8 mouse cellular contexts compared by ENCODE assay signal in genomic region chr16:33916473-33917251, GRCm38 (mm10). TPM values are rescaled to one million over a fixed set of nuclear protein-coding genes. Genes with fewer than 3 reads are reported as not detected.
DNase-seq lines count a peak whose midpoint lies in the region; ATAC-seq lines count a peak whose summit lies in the region.

No protein-coding gene starts in this region.

- no peak overlapping the region for H3K27ac ChIP-seq in forebrain, embryonic 13.5 days
- no peak overlapping the region for H3K27ac ChIP-seq in forebrain, embryonic 11.5 days (ENCODE audit: low read depth, low read length)
- peak overlapping the region; percentile 69 for H3K27ac ChIP-seq in intestine, embryonic 15.5 days
- peak overlapping the region; percentile 41; the same call in 1 of the 2 replicates for H3K27ac ChIP-seq in liver, embryonic 15.5 days (replicated peaks)

- H3K27me3 ChIP-seq in forebrain, embryonic 13.5 days = 0 out of 2 replicates have a peak, but pooled peaks cover 2% of the 10 kb centered on the region
- H3K27me3 ChIP-seq in forebrain, embryonic 11.5 days (ENCODE audit: control insufficient read depth, insufficient read depth, low read length) = no peaks in the 10 kb centered on the region
- no peaks in the 10 kb centered on the region for H3K27me3 ChIP-seq in intestine, embryonic 15.5 days (replicated peaks)
- no peaks in the 10 kb centered on the region for H3K27me3 ChIP-seq in liver, embryonic 15.5 days

- no peak for DNase-seq in forebrain, embryonic 11.5 days (ENCODE audit: low spot score)
- DNase-seq in brain, adult 2 months (ENCODE audit: low read depth, low spot score) = peak; percentile 66
- DNase-seq in gastrocnemius, adult 8-10 months (ENCODE audit: low spot score in 2 of 2) = peak; percentile 53 to 78
- DNase-seq in skeletal muscle tissue, adult 2 months (ENCODE audit: low read depth, low spot score) = peak; percentile 76
- no peak for DNase-seq in c-Kit-positive CD71-positive TER-119-positive erythroid progenitor cells, embryonic 14.5 days (ENCODE audit: low spot score)

- ATAC-seq in forebrain, embryonic 13.5 days = peak; percentile 57
- no peak for ATAC-seq in forebrain, embryonic 11.5 days (replicated peaks; ENCODE audit: low FRiP score)
- ATAC-seq in intestine, embryonic 15.5 days = peak; percentile 60
- ATAC-seq in liver, embryonic 15.5 days (ENCODE audit: insufficient read depth) = peak; percentile 66

- H3K4me2 ChIP-seq in forebrain, embryonic 13.5 days = no peak overlapping the region
- no peak overlapping the region for H3K4me2 ChIP-seq in forebrain, embryonic 11.5 days (ENCODE audit: low read depth, low read length, severe bottlenecking)
- H3K4me2 ChIP-seq in intestine, embryonic 15.5 days (replicated peaks) = no peak overlapping the region
- no peak overlapping the region for H3K4me2 ChIP-seq in liver, embryonic 15.5 days

- WGBS in forebrain, embryonic 13.5 days = 73% methylated on average over 12 of the region's 12 CpGs
- WGBS in forebrain, embryonic 11.5 days = 85% methylated on average over 12 of the region's 12 CpGs
- 54% methylated on average over 12 of the region's 12 CpGs for WGBS in intestine, embryonic 15.5 days
- WGBS in liver, embryonic 15.5 days (ENCODE audit: insufficient replicate concordance) = 63% methylated on average over 12 of the region's 12 CpGs

- no peak overlapping the region for H3K4me3 ChIP-seq in forebrain, embryonic 13.5 days
- H3K4me3 ChIP-seq in forebrain, embryonic 11.5 days (ENCODE audit: low read depth, low read length) = no peak overlapping the region
- H3K4me3 ChIP-seq in intestine, embryonic 15.5 days (replicated peaks) = no peak overlapping the region
- no peak overlapping the region for H3K4me3 ChIP-seq in liver, embryonic 15.5 days (replicated peaks)

- no peaks in the 10 kb centered on the region for H3K36me3 ChIP-seq in forebrain, embryonic 13.5 days (ENCODE audit: poor library complexity, severe bottlenecking)
- H3K36me3 ChIP-seq in forebrain, embryonic 11.5 days (ENCODE audit: control insufficient read depth, insufficient read depth, low read length) = no peaks in the 10 kb centered on the region
- no peaks in the 10 kb centered on the region; the same call in 1 of the 2 replicates for H3K36me3 ChIP-seq in intestine, embryonic 15.5 days
- peaks cover 4% of the 10 kb centered on the region; the same call in 1 of the 2 replicates for H3K36me3 ChIP-seq in liver, embryonic 15.5 days (replicated peaks)

- H3K9ac ChIP-seq in forebrain, embryonic 13.5 days = no peak overlapping the region
- H3K9ac ChIP-seq in forebrain, embryonic 11.5 days (ENCODE audit: low read length) = no peak overlapping the region
- H3K9ac ChIP-seq in intestine, embryonic 15.5 days = no peak overlapping the region
- no peak overlapping the region for H3K9ac ChIP-seq in liver, embryonic 15.5 days

- no peaks in the 10 kb centered on the region for H3K9me3 ChIP-seq in forebrain, embryonic 13.5 days (replicated peaks)
- H3K9me3 ChIP-seq in forebrain, embryonic 11.5 days (ENCODE audit: control insufficient read depth, low read length) = no peaks in the 10 kb centered on the region
- no peaks in the 10 kb centered on the region for H3K9me3 ChIP-seq in intestine, embryonic 15.5 days
- no peaks in the 10 kb centered on the region for H3K9me3 ChIP-seq in liver, embryonic 15.5 days (replicated peaks)

- peaks cover 16% of the 10 kb centered on the region for H3K4me1 ChIP-seq in forebrain, embryonic 13.5 days
- no peaks in the 10 kb centered on the region for H3K4me1 ChIP-seq in forebrain, embryonic 11.5 days (replicated peaks; ENCODE audit: control insufficient read depth, insufficient read depth, low read length)
- H3K4me1 ChIP-seq in intestine, embryonic 15.5 days (replicated peaks) = peaks cover 24% of the 10 kb centered on the region
- H3K4me1 ChIP-seq in liver, embryonic 15.5 days (replicated peaks) = peaks cover 36% of the 10 kb centered on the region

RNA-seq across cellular contexts. Expression of gene Umps, which starts 50.2 kb away (rescaled TPM):
- polyA plus RNA-seq in forebrain, embryonic 13.5 days (2015; fragmentation: Nextera tagmentation; extraction: Ambion mirVana) = 40.4 and 46.8 TPM in 2 replicates
- 77.4 and 79.9 TPM in 2 replicates for polyA plus RNA-seq in forebrain, embryonic 11.5 days (2014; fragmentation: Nextera tagmentation; extraction: Ambion mirVana)
- 1 to 10 TPM; 6.1 to 7.2 (median 6.5) TPM for total RNA-seq in gastrocnemius, adult 8-10 months (2022)
- 55.9 and 56.0 TPM in 2 replicates for polyA plus RNA-seq in intestine, embryonic 15.5 days (2015; fragmentation: Nextera tagmentation; extraction: Ambion mirVana)
- 34.0 and 35.1 TPM in 2 replicates for polyA plus RNA-seq in liver, embryonic 15.5 days (2015; fragmentation: Nextera tagmentation; extraction: Ambion mirVana)

Comparison
In these comparisons a context has a peak if more than half of its experiments do, and no peak if none do; other contexts are left out.
1. H3K27ac ChIP-seq: peak in intestine, embryonic 15.5 days (single experiment) and liver, embryonic 15.5 days (single experiment); none in forebrain, embryonic 13.5 days (single experiment) and forebrain, embryonic 11.5 days (single experiment).
2. DNase-seq: peak in brain, adult 2 months (single experiment), gastrocnemius, adult 8-10 months (2 of 2) and skeletal muscle tissue, adult 2 months (single experiment); none in forebrain, embryonic 11.5 days (single experiment) and c-Kit-positive CD71-positive TER-119-positive erythroid progenitor cells, embryonic 14.5 days (single experiment).